Mouse (Mus musculus): Measurements from ENCODE around the gene Obsl1.

Gene Obsl1

GRCm38 (mm10) chr1:75456746-75457564 lies 49.3 kb downstream of the Obsl1 start:
- DNase-seq (ENCODE audit: low spot score in 2 of 2): no peak

GRCm38 (mm10) chr1:75455948-75456347 lies 50.3 kb downstream of the Obsl1 start:
- DNase-seq (ENCODE audit: low spot score in 2 of 2): no peak

GRCm38 (mm10) chr1:75455433-75455832 lies 50.8 kb downstream of the Obsl1 start:
- DNase-seq (ENCODE audit: low spot score in 2 of 2): no peak

- DNase-seq (ENCODE audit: low spot score in 2 of 2): no peak
Measured at GRCm38 (mm10) chr1:75451900-75452299, 54.4 kb downstream of the Obsl1 start.

- DNase-seq (ENCODE audit: low spot score in 2 of 2): no peak
Measured at GRCm38 (mm10) chr1:75450314-75451005, 55.8 kb downstream of the Obsl1 start, which contains the start of gene Asic4. Gene Asic4, plus strand, starts transcription at chr1:75450436.

GRCm38 (mm10) chr1:75449377-75450135 lies 56.7 kb downstream of the Obsl1 start:
- DNase-seq (ENCODE audit: low spot score in 2 of 2): no peak

- no peak for DNase-seq (ENCODE audit: low spot score in 2 of 2)
Measured at GRCm38 (mm10) chr1:75448937-75449336, 57.3 kb downstream of the Obsl1 start.

GRCm38 (mm10) chr1:75448052-75448431 lies 58.2 kb downstream of the Obsl1 start:
- DNase-seq (ENCODE audit: low spot score in 2 of 2): no peak

- no peak for DNase-seq (ENCODE audit: low spot score in 2 of 2)
Measured at GRCm38 (mm10) chr1:75447265-75448051, 58.8 kb downstream of the Obsl1 start.

- DNase-seq (ENCODE audit: low spot score in 2 of 2): no peak
Measured at GRCm38 (mm10) chr1:75446656-75447055, 59.6 kb downstream of the Obsl1 start.

- DNase-seq (ENCODE audit: low spot score in 2 of 2): peak; percentile 56 to 59
Measured at GRCm38 (mm10) chr1:75445751-75446611, 60.3 kb downstream of the Obsl1 start.

- peak in 1 of 2 experiments; percentile 42 for DNase-seq (ENCODE audit: low spot score in 2 of 2)
Measured at GRCm38 (mm10) chr1:75445141-75445701, 61.0 kb downstream of the Obsl1 start.

- DNase-seq (ENCODE audit: low spot score in 2 of 2): no peak
Measured at GRCm38 (mm10) chr1:75444208-75444607, 62.0 kb downstream of the Obsl1 start.

- no peak for DNase-seq (ENCODE audit: low spot score in 2 of 2)
Measured at GRCm38 (mm10) chr1:75443247-75444024, 62.8 kb downstream of the Obsl1 start.

- DNase-seq (ENCODE audit: low spot score in 2 of 2): no peak
Measured at GRCm38 (mm10) chr1:75442811-75443210, 63.4 kb downstream of the Obsl1 start.

GRCm38 (mm10) chr1:75442171-75442570 lies 64.1 kb downstream of the Obsl1 start:
- DNase-seq (ENCODE audit: low spot score in 2 of 2): no peak

GRCm38 (mm10) chr1:75441471-75441996 lies 64.7 kb downstream of the Obsl1 start:
- DNase-seq (ENCODE audit: low spot score in 2 of 2): no peak

GRCm38 (mm10) chr1:75440661-75441060 lies 65.6 kb downstream of the Obsl1 start:
- DNase-seq (ENCODE audit: low spot score in 2 of 2): no peak

GRCm38 (mm10) chr1:75438782-75439181 lies 67.5 kb downstream of the Obsl1 start:
- DNase-seq (ENCODE audit: low spot score in 2 of 2): no peak

All from frontal cortex, postnatal 25 days (tissue).